Mouse (Mus musculus) olfactory bulb, adult 2 months (tissue): ENCODE results near the gene Ces3b.

Experiments used
- CTCF ChIP-seq: fragments of 200-500 bp; IDR thresholded peaks from 2 replicates; pipeline ENCODE4 v1.5.1; 2012; ENCODE audit warnings: low read depth, mild to moderate bottlenecking, low read length, moderate library complexity; ENCODE audit not compliant: insufficient read depth
- POLR2A ChIP-seq: fragments of 200-500 bp; IDR thresholded peaks from 2 replicates; pipeline ENCODE4 v1.6.1; 2012; ENCODE audit warnings: mild to moderate bottlenecking, low read depth, low read length, moderate library complexity; ENCODE audit not compliant: insufficient read depth

- TF ChIP-seq CTCF (no peak), POLR2A (no peak)
These were observed 40.0 kb upstream of the Ces3b start for GRCm38 (mm10) chr8:105043510-105043909.
